Mouse (Mus musculus): ENCODE results near the gene Cfap97d1. TPM values are rescaled to one million over a fixed set of nuclear protein-coding genes. Genes with fewer than 3 reads are reported as not detected.

The Cfap97d1 gene
- polyA plus RNA-seq, 1 experiment from 2014 or later, result not detected

DNA sequence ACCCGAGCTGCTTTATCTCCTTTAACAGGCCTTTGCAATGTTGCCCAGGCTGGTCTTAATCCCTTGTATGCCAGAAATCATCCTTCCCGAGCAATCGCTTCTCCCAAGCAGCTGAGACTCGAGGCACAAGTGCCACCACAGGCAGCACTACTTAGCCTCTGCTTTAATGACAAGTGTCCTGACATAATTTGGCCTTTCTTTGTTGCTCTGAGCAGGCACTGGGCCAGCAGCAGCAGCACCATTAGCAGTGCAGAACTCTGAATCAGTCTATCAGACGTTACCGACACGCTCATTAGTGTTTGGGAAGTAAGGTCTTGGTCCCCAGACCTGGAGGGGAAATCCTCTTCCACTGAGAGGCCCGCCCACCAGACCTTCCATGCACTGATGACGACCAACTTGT, 35.7 kb downstream of the Cfap97d1 start:
- no peak overlapping the region for H3K27ac ChIP-seq (ENCODE audit: low read depth, low read length)

DNA sequence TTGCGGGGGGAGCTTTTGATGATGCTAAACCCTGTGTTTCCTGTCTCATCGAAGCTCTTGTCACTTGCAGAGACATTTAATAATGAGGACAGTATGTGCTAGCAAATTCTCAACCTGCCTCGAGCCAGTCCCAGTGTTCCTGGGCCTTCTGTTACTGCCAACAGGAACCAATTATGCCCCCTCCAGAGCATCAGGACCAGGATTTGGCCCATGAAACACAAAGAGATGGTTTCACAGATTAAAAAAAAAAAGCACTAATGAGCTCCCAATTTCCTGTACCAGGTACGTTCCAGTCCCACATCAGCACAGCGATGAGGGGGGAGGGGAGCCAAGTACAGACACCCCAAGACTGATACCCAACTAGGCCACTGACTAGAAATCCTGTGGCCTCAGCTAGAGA, 37.1 kb downstream of the Cfap97d1 start:
- TF ChIP-seq CTCF (IDR thresholded peaks at IDR 0.05; ENCODE audit: low read depth), result no peak
- no peaks in the 10 kb centered on the region for H3K4me1 ChIP-seq (replicated peaks; ENCODE audit: control insufficient read depth, insufficient read depth, low read length)
- 0 out of 2 replicates have a peak, but pooled peaks cover 7% of the 10 kb centered on the region for H3K27me3 ChIP-seq (replicated peaks; ENCODE audit: control insufficient read depth, insufficient read depth, low read length)
- no peaks in the 10 kb centered on the region for H3K9me3 ChIP-seq (ENCODE audit: control insufficient read depth)
- no peak overlapping the region for H3K4me3 ChIP-seq (ENCODE audit: low read depth, low read length)
- H3K9ac ChIP-seq (ENCODE audit: low read depth, low read length), result no peak overlapping the region
- WGBS, result 92% methylated on average over 5 of the region's 5 CpGs
- no peak for ATAC-seq
- no peak overlapping the region for H3K27ac ChIP-seq (ENCODE audit: low read depth, low read length)
- H3K36me3 ChIP-seq (ENCODE audit: control insufficient read depth, insufficient read depth), result no peaks in the 10 kb centered on the region
- no peak overlapping the region for H3K4me2 ChIP-seq (replicated peaks; ENCODE audit: low read depth)

More for the DNA sequence above, 35.7 kb downstream of the Cfap97d1 start:
- Histone ChIP-seq H3K9me3 (ENCODE audit: control insufficient read depth) (no peaks in the 10 kb centered on the region), H3K4me3 (ENCODE audit: low read depth, low read length) (no peak overlapping the region), H3K27me3 (replicated peaks; ENCODE audit: control insufficient read depth, insufficient read depth, low read length) (no peaks in the 10 kb centered on the region), H3K36me3 (ENCODE audit: control insufficient read depth, insufficient read depth) (no peaks in the 10 kb centered on the region), H3K4me2 (replicated peaks; ENCODE audit: low read depth) (no peak overlapping the region), H3K9ac (ENCODE audit: low read depth, low read length) (no peak overlapping the region), H3K4me1 (replicated peaks; ENCODE audit: control insufficient read depth, insufficient read depth, low read length) (no peaks in the 10 kb centered on the region)
- ATAC-seq, result no peak
- no peak for TF ChIP-seq CTCF (IDR thresholded peaks at IDR 0.05; ENCODE audit: low read depth)
- WGBS, result 83% methylated on average over 9 of the region's 9 CpGs

DNA sequence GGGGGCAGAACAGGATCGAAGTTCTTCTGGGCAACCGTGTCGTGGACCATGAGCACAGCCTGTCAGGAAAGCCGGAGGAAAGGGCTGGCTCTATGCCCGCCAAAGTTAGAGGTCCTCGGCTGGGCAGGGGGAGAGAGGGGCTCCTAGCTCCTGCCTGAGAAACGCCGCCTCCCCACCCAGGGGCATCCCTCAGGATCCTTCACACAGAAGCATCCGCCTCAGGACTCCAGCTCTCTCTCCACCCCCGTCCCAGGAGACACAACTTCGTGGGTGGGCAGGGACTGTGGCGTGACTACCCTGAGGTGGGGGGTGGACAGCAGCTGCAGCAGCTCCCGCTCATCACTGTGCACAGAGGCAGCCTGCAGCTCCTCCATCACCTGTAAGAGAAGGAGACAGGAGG, 39.3 kb downstream of the Cfap97d1 start:
- 82% methylated on average over 13 of the region's 13 CpGs for WGBS
- Histone ChIP-seq H3K27me3 (replicated peaks; ENCODE audit: control insufficient read depth, insufficient read depth, low read length) (0 out of 2 replicates have a peak, but pooled peaks cover 9% of the 10 kb centered on the region), H3K9ac (ENCODE audit: low read depth, low read length) (no peak overlapping the region), H3K36me3 (ENCODE audit: control insufficient read depth, insufficient read depth) (no peaks in the 10 kb centered on the region), H3K9me3 (ENCODE audit: control insufficient read depth) (no peaks in the 10 kb centered on the region), H3K4me3 (ENCODE audit: low read depth, low read length) (no peak overlapping the region), H3K27ac (ENCODE audit: low read depth, low read length) (no peak overlapping the region), H3K4me1 (replicated peaks; ENCODE audit: control insufficient read depth, insufficient read depth, low read length) (no peaks in the 10 kb centered on the region; the same call in 1 of the 2 replicates), H3K4me2 (replicated peaks; ENCODE audit: low read depth) (no peak overlapping the region)
- no peak for ATAC-seq
- TF ChIP-seq CTCF (IDR thresholded peaks at IDR 0.05; ENCODE audit: low read depth), result no peak

DNA sequence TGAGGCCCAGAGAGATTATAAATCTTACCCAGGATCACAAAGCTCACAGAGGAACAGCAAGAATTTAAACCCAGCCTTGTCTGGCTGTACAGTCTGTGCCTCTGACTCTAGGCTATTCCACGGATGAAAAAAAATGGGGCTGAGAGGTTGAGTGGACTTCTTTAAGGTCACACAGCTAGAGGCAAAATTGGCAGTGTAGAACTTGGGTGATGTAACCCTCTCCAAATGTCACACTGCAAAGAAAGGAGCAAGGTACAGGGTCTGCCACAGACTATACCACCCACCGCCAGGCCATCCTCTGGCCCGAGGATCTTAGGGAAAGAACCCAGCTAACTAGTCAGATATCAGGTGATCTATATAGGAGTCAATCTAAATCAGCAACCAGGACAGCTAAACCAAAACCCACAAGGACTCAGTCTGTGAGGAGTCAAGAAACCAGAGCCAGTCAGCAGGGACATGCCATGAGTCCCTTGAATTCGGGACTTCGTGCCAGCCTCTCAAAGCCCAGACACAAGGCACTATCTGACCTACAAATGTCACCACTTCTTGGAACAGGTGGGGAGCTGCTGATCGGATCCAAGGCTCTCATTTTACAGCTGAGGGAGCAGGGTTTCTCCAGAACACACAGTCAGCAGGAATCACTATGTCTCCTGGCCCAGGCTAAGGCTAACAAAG, 40.1 kb downstream of the Cfap97d1 start:
- 87% methylated on average over 6 of the region's 6 CpGs for WGBS
- no peak for ATAC-seq
- 0 out of 2 replicates have a peak, but pooled peaks cover 9% of the 10 kb centered on the region for H3K27me3 ChIP-seq (replicated peaks; ENCODE audit: control insufficient read depth, insufficient read depth, low read length)

DNA sequence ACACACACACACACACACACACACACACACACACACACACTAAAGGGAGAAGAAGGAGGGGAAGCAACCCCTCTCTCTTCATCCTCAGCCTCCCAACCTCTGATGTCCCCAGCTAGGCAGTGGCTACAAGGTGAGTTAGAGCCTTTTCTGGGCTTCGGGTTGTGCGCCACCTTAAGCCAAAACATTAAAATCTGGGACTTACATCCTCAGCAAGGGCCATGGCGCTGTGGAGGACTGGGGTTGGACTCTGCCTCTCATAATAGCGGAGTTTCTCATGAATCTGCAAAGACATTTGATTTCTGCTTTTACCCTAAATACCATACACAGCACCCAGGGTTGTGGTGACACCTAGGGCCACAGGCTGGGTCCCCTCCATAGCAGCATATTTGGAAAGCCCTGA, 40.8 kb downstream of the Cfap97d1 start:
- Histone ChIP-seq H3K9ac (ENCODE audit: low read depth, low read length) (no peak overlapping the region), H3K27ac (ENCODE audit: low read depth, low read length) (no peak overlapping the region), H3K36me3 (ENCODE audit: control insufficient read depth, insufficient read depth) (no peaks in the 10 kb centered on the region), H3K4me1 (replicated peaks; ENCODE audit: control insufficient read depth, insufficient read depth, low read length) (no peaks in the 10 kb centered on the region; the same call in 1 of the 2 replicates), H3K27me3 (replicated peaks; ENCODE audit: control insufficient read depth, insufficient read depth, low read length) (0 out of 2 replicates have a peak, but pooled peaks cover 9% of the 10 kb centered on the region), H3K4me3 (ENCODE audit: low read depth, low read length) (no peak overlapping the region), H3K4me2 (replicated peaks; ENCODE audit: low read depth) (no peak overlapping the region), H3K9me3 (ENCODE audit: control insufficient read depth) (no peaks in the 10 kb centered on the region)
- no peak for ATAC-seq
- TF ChIP-seq CTCF (IDR thresholded peaks at IDR 0.05; ENCODE audit: low read depth), result no peak
- WGBS, result 87% methylated on average over 4 of the region's 4 CpGs

More for the DNA sequence above, 40.1 kb downstream of the Cfap97d1 start:
- H3K27ac ChIP-seq (ENCODE audit: low read depth, low read length), result no peak overlapping the region
- no peak overlapping the region for H3K9ac ChIP-seq (ENCODE audit: low read depth, low read length)
- no peaks in the 10 kb centered on the region for H3K36me3 ChIP-seq (ENCODE audit: control insufficient read depth, insufficient read depth)
- no peaks in the 10 kb centered on the region; the same call in 1 of the 2 replicates for H3K4me1 ChIP-seq (replicated peaks; ENCODE audit: control insufficient read depth, insufficient read depth, low read length)
- H3K4me3 ChIP-seq (ENCODE audit: low read depth, low read length), result no peak overlapping the region
- no peaks in the 10 kb centered on the region for H3K9me3 ChIP-seq (ENCODE audit: control insufficient read depth)
- no peak overlapping the region for H3K4me2 ChIP-seq (replicated peaks; ENCODE audit: low read depth)
- TF ChIP-seq CTCF (IDR thresholded peaks at IDR 0.05; ENCODE audit: low read depth), result no peak

DNA sequence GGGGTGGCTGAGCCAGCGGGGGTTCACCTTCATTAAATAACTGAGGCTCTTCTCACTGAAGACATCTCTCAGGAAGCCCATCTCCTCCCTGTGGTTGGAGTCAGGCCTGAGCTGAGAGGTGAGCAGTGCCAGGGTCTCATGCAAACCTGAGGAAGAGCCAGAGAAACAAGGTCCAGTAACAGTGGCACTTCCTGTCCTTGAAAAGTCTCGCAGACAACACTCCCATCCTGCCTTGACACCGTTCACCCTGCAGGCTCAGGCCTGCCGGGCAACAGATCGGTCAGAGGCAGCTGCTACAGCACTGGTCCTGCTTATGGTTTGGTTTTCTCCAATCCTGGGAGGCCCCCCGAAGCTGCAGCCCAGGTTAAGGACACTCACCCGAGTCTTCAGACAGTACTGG, 41.3 kb downstream of the Cfap97d1 start:
- Histone ChIP-seq H3K27me3 (replicated peaks; ENCODE audit: control insufficient read depth, insufficient read depth, low read length) (0 out of 2 replicates have a peak, but pooled peaks cover 9% of the 10 kb centered on the region), H3K36me3 (ENCODE audit: control insufficient read depth, insufficient read depth) (no peaks in the 10 kb centered on the region), H3K4me1 (replicated peaks; ENCODE audit: control insufficient read depth, insufficient read depth, low read length) (no peaks in the 10 kb centered on the region; the same call in 1 of the 2 replicates), H3K27ac (ENCODE audit: low read depth, low read length) (no peak overlapping the region), H3K4me3 (ENCODE audit: low read depth, low read length) (no peak overlapping the region), H3K9ac (ENCODE audit: low read depth, low read length) (no peak overlapping the region), H3K9me3 (ENCODE audit: control insufficient read depth) (no peaks in the 10 kb centered on the region), H3K4me2 (replicated peaks; ENCODE audit: low read depth) (0 out of 2 replicates have a peak overlapping the region, but pooled peaks have one; percentile 94)
- 60% methylated on average over 7 of the region's 7 CpGs for WGBS
- ATAC-seq, result no peak
- TF ChIP-seq CTCF (IDR thresholded peaks at IDR 0.05; ENCODE audit: low read depth), result no peak

All from intestine, postnatal 0 days (tissue).